Mouse (Mus musculus) heart, postnatal 0 days (tissue): ENCODE measurements around the gene Plk4. TPM values are rescaled to one million over a fixed set of nuclear protein-coding genes. Genes with fewer than 3 reads are reported as not detected.
"Not testable (repeated sequence)": the region's sequence is repeated elsewhere in the genome, so short reads cannot be mapped to it uniquely, and the experiment has no call there.

Experiments
- ATAC-seq: fragments of 200-750 bp; cut with Nextera tagmentation; 2 replicates; pipeline ENCODE4 v1.8.0; 2017; ENCODE audit warnings: low read depth, moderate number of reproducible peaks, moderate library complexity; ENCODE audit not compliant: insufficient read depth
- DNase-seq: peaks from one replicate; pipeline ENCODE4 v3.0.0-alpha.2; 2016; ENCODE audit warnings: low spot score
- H3K27ac ChIP-seq: fragments of 300-500 bp; sonication (generic); 2 replicates; pipeline ENCODE4 v1.5.1; 2014; ENCODE audit warnings: low read depth, mild to moderate bottlenecking
- H3K27me3 ChIP-seq: fragments of 300-500 bp; sonication (generic); 2 replicates; pipeline ENCODE4 v1.6.1; 2014; ENCODE audit warnings: low read length, mixed read lengths; ENCODE audit not compliant: control insufficient read depth, insufficient read depth
- H3K36me3 ChIP-seq: fragments of 300-500 bp; sonication (generic); replicated peaks from 2 replicates; pipeline ENCODE4 v1.6.1; 2014; ENCODE audit warnings: low read length, mixed read lengths; ENCODE audit not compliant: control insufficient read depth, insufficient read depth
- H3K4me1 ChIP-seq: fragments of 300-500 bp; sonication (generic); 2 replicates; pipeline ENCODE4 v1.6.1; 2014; ENCODE audit warnings: antibody characterized with exemption; ENCODE audit not compliant: control insufficient read depth, insufficient read depth
- H3K4me2 ChIP-seq: fragments of 300-500 bp; sonication (generic); 2 replicates; pipeline ENCODE4 v1.6.1; 2014; ENCODE audit warnings: low read depth, mild to moderate bottlenecking, low read length, moderate library complexity
- H3K4me3 ChIP-seq: fragments of 300-500 bp; sonication (generic); 2 replicates; pipeline ENCODE4 v1.5.1; 2014; ENCODE audit warnings: low read depth, low read length
- H3K9ac ChIP-seq: fragments of 300-500 bp; sonication (generic); replicated peaks from 2 replicates; pipeline ENCODE4 v1.6.1; 2014; ENCODE audit warnings: low read depth, low read length, mixed read lengths
- H3K9me3 ChIP-seq: fragments of 300-500 bp; sonication (generic); replicated peaks from 2 replicates; pipeline ENCODE4 v1.6.1; 2016; ENCODE audit warnings: low read length; ENCODE audit not compliant: control insufficient read depth
- CTCF ChIP-seq: IDR thresholded peaks from 2 replicates; pipeline ENCODE4 v1.5.1; 2016; ENCODE audit warnings: antibody characterized with exemption, control low read depth, low read depth
- EP300 ChIP-seq: IDR thresholded peaks from 2 replicates; pipeline ENCODE4 v1.6.1; 2016; ENCODE audit warnings: antibody characterized with exemption, low read depth
- WGBS: fragments of 180-500 bp; shearing (Covaris S2); extraction: QIAGEN DNeasy Blood & Tissue Kit; methylation state at CpG from one replicate; pipeline ENCODE4 v1.1.7; 2014; 5-methylcytosine and 5-hydroxymethylcytosine counted together
- polyA plus RNA-seq: library from polyadenylated mRNA; unstranded; fragments of >200 nt; fragmentation: Nextera tagmentation; extraction: Ambion mirVana; gene quantifications from 2 replicates; pipeline ENCODE4 v1.2.1, GENCODE M21; 2015
- total RNA-seq: library from RNA; depleted of rRNA; stranded (reverse); fragments of >200 nt; gene quantifications from 2 replicates; pipeline ENCODE4 v1.2.3, GENCODE M21; 2014; ENCODE audit warnings: low replicate concordance

The Plk4 gene
- total and polyA plus RNA-seq, 2 experiments from 2014 or later = 7.1 to 10.2 TPM

- ATAC-seq (no peak), DNase-seq (peak; percentile 28)
- H3K36me3 ChIP-seq = no peaks in the 10 kb centered on the region
- no peaks in the 10 kb centered on the region for H3K9me3 ChIP-seq
- 33% methylated on average over 7 of the region's 7 CpGs for WGBS
- no peak overlapping the region for H3K9ac ChIP-seq
- peak; percentile 51 for TF ChIP-seq CTCF
- TF ChIP-seq EP300 = no peak
- no peaks in the 10 kb centered on the region for H3K27me3 ChIP-seq
- H3K4me2 ChIP-seq = no peak overlapping the region
- peaks cover 6% of the 10 kb centered on the region; the same call in 1 of the 2 replicates for H3K4me1 ChIP-seq
- H3K4me3 ChIP-seq = no peak overlapping the region
- H3K27ac ChIP-seq = no peak overlapping the region
Measured at GRCm38 (mm10) chr3:40798500-40798899, 1.3 kb upstream of the Plk4 start.

- peak; percentile 14 for DNase-seq
- Histone ChIP-seq H3K4me1 (peaks cover 6% of the 10 kb centered on the region; the same call in 1 of the 2 replicates), H3K4me2 (peak overlapping the region; percentile 87), H3K9me3 (no peaks in the 10 kb centered on the region), H3K27ac (peak overlapping the region; percentile 63), H3K4me3 (peak overlapping the region; percentile 92), H3K27me3 (no peaks in the 10 kb centered on the region), H3K36me3 (peaks cover 7% of the 10 kb centered on the region), H3K9ac (peak overlapping the region; percentile 77)
- ATAC-seq = peak; percentile 43
- whole genome bisulfite sequencing = under 1% methylated on average over 34 of the region's 37 CpGs
- no peak for TF ChIP-seq CTCF
- no peak for TF ChIP-seq EP300
Measured at GRCm38 (mm10) chr3:40800373-40800823, 579 bp downstream of the Plk4 start.

- Histone ChIP-seq H3K27ac (no peak overlapping the region), H3K4me2 (no peak overlapping the region), H3K9me3 (no peaks in the 10 kb centered on the region), H3K27me3 (no peaks in the 10 kb centered on the region), H3K4me1 (no peaks in the 10 kb centered on the region), H3K36me3 (peaks cover 48% of the 10 kb centered on the region), H3K9ac (no peak overlapping the region), H3K4me3 (no peak overlapping the region)
- DNase-seq (no peak), ATAC-seq (no peak)
- TF ChIP-seq EP300 = no peak
- TF ChIP-seq CTCF = no peak
- 69% methylated on average over 2 of the region's 2 CpGs for WGBS
Measured at GRCm38 (mm10) chr3:40806871-40807270, 7.1 kb downstream of the Plk4 start.

GRCm38 (mm10) chr3:40808686-40809085 lies 8.9 kb downstream of the Plk4 start:
- Histone ChIP-seq H3K4me2 (no peak overlapping the region), H3K27ac (no peak overlapping the region), H3K4me3 (no peak overlapping the region), H3K36me3 (peaks cover 60% of the 10 kb centered on the region), H3K4me1 (no peaks in the 10 kb centered on the region), H3K27me3 (no peaks in the 10 kb centered on the region), H3K9me3 (no peaks in the 10 kb centered on the region), H3K9ac (no peak overlapping the region)
- TF ChIP-seq CTCF = no peak
- no peak for DNase-seq
- 92% methylated on average over 10 of the region's 10 CpGs for WGBS
- ATAC-seq = no peak

- Histone ChIP-seq H3K4me2 (no peak overlapping the region), H3K4me1 (no peaks in the 10 kb centered on the region), H3K27me3 (no peaks in the 10 kb centered on the region), H3K9me3 (no peaks in the 10 kb centered on the region), H3K4me3 (no peak overlapping the region), H3K36me3 (peaks cover 67% of the 10 kb centered on the region), H3K27ac (no peak overlapping the region), H3K9ac (no peak overlapping the region)
- TF ChIP-seq CTCF = no peak
- no peak for TF ChIP-seq EP300
- 84% methylated on average over 2 of the region's 2 CpGs for WGBS
- ATAC-seq (no peak), DNase-seq (no peak)
Measured at GRCm38 (mm10) chr3:40809894-40810293, 10.1 kb downstream of the Plk4 start.

- no peaks in the 10 kb centered on the region for H3K27me3 ChIP-seq
- no peaks in the 10 kb centered on the region for H3K9me3 ChIP-seq
- H3K4me3 ChIP-seq = no peak overlapping the region
- no peak overlapping the region for H3K27ac ChIP-seq
- H3K4me2 ChIP-seq = no peak overlapping the region
- no peak overlapping the region for H3K9ac ChIP-seq
- DNase-seq = no peak
- no peak for TF ChIP-seq CTCF
- no peak for TF ChIP-seq EP300
- no peak for ATAC-seq
- 89% methylated on average over 2 of the region's 2 CpGs for WGBS
- no peaks in the 10 kb centered on the region for H3K4me1 ChIP-seq
- peaks cover 67% of the 10 kb centered on the region for H3K36me3 ChIP-seq
Measured at GRCm38 (mm10) chr3:40813275-40813674, 13.5 kb downstream of the Plk4 start.

- H3K9ac ChIP-seq, DNase-seq: not testable (repeated sequence)
Measured at GRCm38 (mm10) chr3:40845521-40845920, 45.7 kb downstream of the Plk4 start.

More at GRCm38 (mm10) chr3:40845521-40845920, 45.7 kb downstream of the Plk4 start:
- H3K27me3 ChIP-seq, H3K36me3 ChIP-seq, H3K9me3 ChIP-seq, H3K4me1 ChIP-seq, ATAC-seq: not testable (repeated sequence)
- WGBS = 65% methylated on average over 5 of the region's 6 CpGs
- Histone ChIP-seq H3K4me2 (peak overlapping the region; percentile 63), H3K27ac (peak overlapping the region; percentile 90), H3K4me3 (peak overlapping the region; percentile 57; the same call in 1 of the 2 replicates)
